Mouse (Mus musculus): ENCODE results near the gene Six1.

- no peak for TF ChIP-seq CTCF (IDR thresholded peaks at IDR 0.05; ENCODE audit: control insufficient read depth, insufficient read depth, insufficient replicate concordance, low read depth, low read length)
- no peak for TF ChIP-seq POLR2A (IDR thresholded peaks at IDR 0.05; ENCODE audit: control insufficient read depth, low read depth, low read length)
Observed at GRCm38 (mm10) chr12:73088911-73089310, 35.2 kb upstream of the Six1 start.

Data from testis, adult 2 months (tissue).